Mouse (Mus musculus) CH12.LX (cell line): Measurements from ENCODE around the gene Sectm1b. TPM values are rescaled to one million over a fixed set of nuclear protein-coding genes. Genes with fewer than 3 reads are reported as not detected.
A peak's percentile ranks its signal among the peaks of the same experiment; 100 is the strongest.

Experiments used
- DNase-seq: peaks from one replicate; pipeline ENCODE4 v3.0.0-alpha.2; 2013; ENCODE audit errors: extremely low read depth
- H3K27ac ChIP-seq: 2 replicates; pipeline ENCODE4 v1.5.1; 2012; ENCODE audit warnings: low read depth, mild to moderate bottlenecking, control low read depth, moderate library complexity; ENCODE audit not compliant: insufficient read depth
- H3K27me3 ChIP-seq: replicated peaks from 2 replicates; pipeline ENCODE3; 2012; ENCODE audit warnings: inconsistent platforms
- H3K36me3 ChIP-seq, 2 experiments: replicated peaks in 1 of 2; 2 replicates each; pipeline versions ENCODE3 to v1.6.1; 2012; ENCODE audit warnings: inconsistent platforms in 1 of 2, low read length in 1 of 2, mild to moderate bottlenecking in 1 of 2, mixed read lengths in 1 of 2, moderate library complexity in 1 of 2; ENCODE audit not compliant: control insufficient read depth in 1 of 2, insufficient read depth in 1 of 2
- H3K4me1 ChIP-seq, 2 experiments: 2 replicates each; pipeline ENCODE4 v1.6.1; 2012; ENCODE audit warnings: inconsistent platforms in 1 of 2, moderate library complexity in 1 of 2; ENCODE audit not compliant: insufficient read depth in 2 of 2, control insufficient read depth in 1 of 2
- H3K4me2 ChIP-seq: 2 replicates; pipeline ENCODE4 v1.6.1; 2012; ENCODE audit warnings: low read depth, mild to moderate bottlenecking, control low read depth; ENCODE audit not compliant: poor library complexity, insufficient read depth, severe bottlenecking
- H3K4me3 ChIP-seq, 3 experiments: fragments of 150-350 bp in 1 of 3; sonication (generic) in 1 of 3; replicated peaks in 1 of 3; 2 replicates each; pipeline versions ENCODE3 to v1.5.1; 2011 to 2012; ENCODE audit warnings: low read depth in 2 of 3, low read length in 2 of 3, mild to moderate bottlenecking in 2 of 3, moderate library complexity in 2 of 3, control low read depth in 1 of 3, improper control_type of control experiment in 1 of 3, inconsistent platforms in 1 of 3, mixed read lengths in 1 of 3; ENCODE audit not compliant: poor library complexity in 1 of 3
- H3K79me2 ChIP-seq: replicated peaks from 2 replicates; pipeline ENCODE4 v1.6.1; 2012; ENCODE audit warnings: mild to moderate bottlenecking, moderate library complexity; ENCODE audit not compliant: control insufficient read depth, poor library complexity, insufficient read depth, severe bottlenecking; ENCODE audit errors: extremely low read depth
- H3K9ac ChIP-seq: 2 replicates; pipeline ENCODE4 v1.6.1; 2012; ENCODE audit warnings: low read depth, mild to moderate bottlenecking, control low read depth, moderate library complexity; ENCODE audit not compliant: insufficient read depth
- H3K9me3 ChIP-seq: replicated peaks from 2 replicates; pipeline ENCODE3; 2012; ENCODE audit warnings: low read length, inconsistent platforms, mixed read lengths
- CHD1 ChIP-seq: IDR thresholded peaks from 2 replicates; pipeline ENCODE4 v1.6.1; 2012; ENCODE audit warnings: low read depth, low read length, improper control_type of control experiment, inconsistent platforms
- CTCF ChIP-seq, 2 experiments: IDR thresholded peaks in 1 of 2; conservative IDR thresholded peaks in 1 of 2; 2 replicates each; pipeline ENCODE4 v1.5.1; 2011 to 2012; ENCODE audit warnings: low read depth in 2 of 2, low read length in 2 of 2, improper control_type of control experiment in 1 of 2, inconsistent platforms in 1 of 2, mild to moderate bottlenecking in 1 of 2, moderate library complexity in 1 of 2
- ETS1 ChIP-seq: conservative IDR thresholded peaks from 2 replicates; pipeline ENCODE4 v1.6.1; 2012; ENCODE audit warnings: low read depth, mild to moderate bottlenecking, inconsistent platforms, low read length, improper control_type of control experiment, moderate library complexity
- HCFC1 ChIP-seq: IDR thresholded peaks from 2 replicates; pipeline ENCODE4 v1.6.1; 2012; ENCODE audit warnings: low read depth, mild to moderate bottlenecking, inconsistent platforms, low read length, improper control_type of control experiment
- IRF4 ChIP-seq: IDR thresholded peaks from 2 replicates; pipeline ENCODE4 v1.6.1; 2014; ENCODE audit warnings: low read depth, mild to moderate bottlenecking, inconsistent platforms, low read length, improper control_type of control experiment
- JUND ChIP-seq: conservative IDR thresholded peaks from 2 replicates; pipeline ENCODE4 v1.6.1; 2011; ENCODE audit warnings: low read depth, low read length, improper control_type of control experiment
- MAX ChIP-seq: IDR thresholded peaks from 2 replicates; pipeline ENCODE4 v1.6.1; 2011; ENCODE audit warnings: low read length, improper control_type of control experiment
- MXI1 ChIP-seq: IDR thresholded peaks from 2 replicates; pipeline ENCODE4 v1.6.1; 2011; ENCODE audit warnings: mild to moderate bottlenecking, low read depth, low read length, improper control_type of control experiment
- MYC ChIP-seq: IDR thresholded peaks from 2 replicates; pipeline ENCODE4 v1.6.1; 2011; ENCODE audit warnings: low read depth, mild to moderate bottlenecking, improper control_type of control experiment, low read length
- NELFE ChIP-seq: IDR thresholded peaks from 2 replicates; pipeline ENCODE4 v1.6.1; 2011; ENCODE audit warnings: low read depth, low read length, improper control_type of control experiment
- NRF1 ChIP-seq: IDR thresholded peaks from 2 replicates; pipeline ENCODE4 v1.6.1; 2014; ENCODE audit warnings: low read depth, mild to moderate bottlenecking, inconsistent platforms, low read length, improper control_type of control experiment, moderate library complexity
- PAX5 ChIP-seq: IDR thresholded peaks from 2 replicates; pipeline ENCODE4 v1.6.1; 2012; ENCODE audit warnings: low read length, inconsistent platforms, mixed read lengths
- POLR2A ChIP-seq: IDR thresholded peaks from 2 replicates; pipeline ENCODE4 v1.6.1; 2011; ENCODE audit warnings: low read depth, mild to moderate bottlenecking, improper control_type of control experiment, low read length
- RAD21 ChIP-seq: IDR thresholded peaks from 2 replicates; pipeline ENCODE4 v1.6.1; 2011; ENCODE audit warnings: low read depth, mild to moderate bottlenecking, low read length, improper control_type of control experiment, moderate library complexity
- RCOR1 ChIP-seq: conservative IDR thresholded peaks from 2 replicates; pipeline ENCODE4 v1.6.1; 2012; ENCODE audit warnings: low read depth, mild to moderate bottlenecking, inconsistent platforms, low read length, improper control_type of control experiment
- SIN3A ChIP-seq: IDR thresholded peaks from 2 replicates; pipeline ENCODE4 v1.6.1; 2012; ENCODE audit warnings: low read length, improper control_type of control experiment, inconsistent platforms
- USF2 ChIP-seq: conservative IDR thresholded peaks from 2 replicates; pipeline ENCODE4 v1.6.1; 2011; ENCODE audit warnings: low read depth, low read length, improper control_type of control experiment
- dilution Hi-C: fragments of 300-500 bp; cut with MboI; formaldehyde crosslinking; loops from 2 replicates; pipeline ENCODE4 v1.14.3; 2020; ENCODE audit warnings: low sequenced_read_pairs; ENCODE audit not compliant: extremely low pct_unique_long_range_greater_than_20kb, extremely low pct_ligation_motif_present
- in situ Hi-C: fragments of 300-500 bp; cut with MboI; formaldehyde crosslinking; loops from 3 replicates; pipeline ENCODE4 v1.14.3; 2019; ENCODE audit warnings: low sequenced_read_pairs, low pct_ligation_motif_present, low pct_unique_long_range_greater_than_20kb, mixed read lengths
- polyA plus RNA-seq: library from polyadenylated mRNA; unstranded; fragments of >175 nt; gene quantifications from 2 replicates; pipeline ENCODE4 v1.2.1, GENCODE M21; 2012; ENCODE audit warnings: low read depth; ENCODE audit not compliant: insufficient read length
- total RNA-seq, 2 experiments: library from RNA; depleted of rRNA; stranded (reverse); fragments of 300-350 nt in 1 of 2; fragments of >200 nt in 1 of 2; gene quantifications; 2 replicates each; pipeline ENCODE4 v1.2.3; 2012 to 2014

The Sectm1b gene
- total RNA-seq (2012; rRNA removed) = not detected in 2 replicates
- not detected in 2 replicates for total RNA-seq (2014; rRNA removed)
- polyA plus RNA-seq = not detected in 2 replicates

DNA sequence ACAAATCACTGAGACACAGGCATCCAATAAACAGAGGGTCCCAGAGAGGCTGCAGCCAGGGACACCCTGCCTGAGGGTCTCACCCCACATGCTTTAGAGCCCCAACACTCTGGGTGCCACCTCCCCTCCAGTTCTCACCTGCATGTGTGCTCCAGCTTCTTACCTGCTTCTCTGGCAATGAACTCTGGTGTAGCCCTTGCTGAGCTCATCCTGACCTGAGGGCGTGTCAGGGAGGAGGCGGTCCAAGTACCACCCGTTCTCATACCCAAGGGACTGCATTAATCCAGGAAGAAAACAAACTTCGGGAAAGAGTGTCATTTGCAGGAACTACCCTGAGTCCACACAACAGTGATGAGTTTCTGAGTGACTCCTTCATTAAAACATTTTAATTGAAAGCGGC is at the start of gene Sectm1b:
Gene Sectm1b (minus strand): TSS at position 191 of the 400 bp plus-strand sequence.
- DNase-seq = no peak
- peaks cover 32% of the 10 kb centered on the region for H3K27me3 ChIP-seq
- dilution Hi-C loops = no loop called here
- H3K4me3 ChIP-seq = no peak within 1 kb of the TSS
- H3K27ac ChIP-seq = no peak within 1 kb of the TSS
- no peak within 1 kb of the TSS for H3K9ac ChIP-seq
- peaks cover 0 to 8% of the 10 kb centered on the region in 2 experiments; a peak in 2 of 4 replicates for H3K4me1 ChIP-seq
- TF ChIP-seq NELFE (no peak), SIN3A (no peak), USF2 (no peak), CTCF (conservative IDR thresholded peaks at IDR 0.05 in 1 of 2, IDR thresholded peaks at IDR 0.05 in 1 of 2; ENCODE audit: low read depth in 2 of 2, low read length in 2 of 2) (no peak), MYC (no peak), ETS1 (no peak)
- H3K36me3 ChIP-seq = no peaks in the 10 kb centered on the region
- H3K9me3 ChIP-seq = no peaks in the 10 kb centered on the region
- no peaks in the 10 kb centered on the region for H3K79me2 ChIP-seq
- H3K4me2 ChIP-seq = peak within 1 kb of the TSS; percentile 9; the same call in 1 of the 2 replicates
- in situ Hi-C loops = loop anchor here (5.0 kb wide), 1 partner anchor 139 kb away; the partner anchor contains the start of genes Hexdc and Ogfod3

DNA sequence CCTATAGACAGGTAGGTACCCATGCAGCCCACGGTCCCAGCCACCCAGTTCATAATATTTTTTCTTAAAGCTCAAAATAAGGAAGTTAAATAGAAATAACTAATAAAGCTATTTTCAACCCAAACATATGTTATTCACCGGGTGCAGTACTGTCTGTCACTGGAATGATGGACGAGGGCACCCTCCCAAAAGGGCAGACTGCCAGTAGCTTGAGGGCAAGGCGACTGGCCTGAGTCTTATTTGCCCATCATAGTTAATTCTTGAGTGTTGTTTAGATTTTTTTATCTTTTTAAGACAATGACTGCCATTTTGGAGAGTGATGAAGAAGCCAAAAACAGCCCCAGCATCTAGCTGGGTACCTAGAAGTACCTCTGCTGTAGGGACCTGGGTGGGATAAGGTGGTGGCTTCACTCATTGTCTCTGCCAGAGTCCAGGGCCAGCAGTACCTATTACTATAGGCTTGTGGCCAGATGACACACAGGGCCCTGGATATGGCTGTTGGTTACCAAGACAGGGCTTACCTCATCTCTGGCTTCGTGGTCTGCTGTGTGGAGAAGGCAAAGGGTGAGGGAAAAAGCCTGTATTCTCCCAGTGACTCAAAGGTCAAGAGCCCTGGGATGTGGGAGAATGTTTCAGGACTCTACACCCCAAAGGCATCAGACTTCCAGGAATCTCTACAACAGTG is 48.9 kb upstream of the Sectm1b start:
- Histone ChIP-seq H3K27me3 (peaks cover 3% of the 10 kb centered on the region), H3K36me3 (no peaks in the 10 kb centered on the region), H3K79me2 (no peaks in the 10 kb centered on the region), H3K9ac (no peak overlapping the region), H3K27ac (no peak overlapping the region), H3K4me1 (no peaks in the 10 kb centered on the region), H3K4me3 (no peak overlapping the region), H3K4me2 (no peak overlapping the region), H3K9me3 (no peaks in the 10 kb centered on the region)
- in situ Hi-C loops = no loop called here
- dilution Hi-C loops = no loop called here
- TF ChIP-seq MAX = no peak
- TF ChIP-seq ETS1 = no peak
- TF ChIP-seq IRF4 = no peak
- no peak for TF ChIP-seq MXI1
- TF ChIP-seq RCOR1 = no peak
- TF ChIP-seq JUND = no peak
- TF ChIP-seq RAD21 = no peak
- TF ChIP-seq POLR2A = no peak
- TF ChIP-seq CHD1 = no peak
- TF ChIP-seq PAX5 = no peak
- no peak for TF ChIP-seq HCFC1
- TF ChIP-seq SIN3A = no peak
- no peak for TF ChIP-seq USF2
- no peak for TF ChIP-seq NRF1
- no peak for DNase-seq
